Mouse (Mus musculus) stomach, embryonic 14.5 days (tissue): ENCODE data around the gene Gpr153. TPM values are rescaled to one million over a fixed set of nuclear protein-coding genes. Genes with fewer than 3 reads are reported as not detected.

Experiments
- ATAC-seq: fragments of 200-750 bp; cut with Nextera tagmentation; 2 replicates; pipeline ENCODE4 v1.8.0; 2017; ENCODE audit warnings: low read depth, moderate TSS enrichment; ENCODE audit not compliant: insufficient number of reproducible peaks, insufficient read depth, low FRiP score
- H3K27ac ChIP-seq: fragments of 300-500 bp; sonication (generic); 2 replicates; pipeline ENCODE4 v1.5.1; 2014; ENCODE audit warnings: mild to moderate bottlenecking, low read length, moderate library complexity, mixed read lengths
- H3K27me3 ChIP-seq: fragments of 300-500 bp; sonication (generic); 2 replicates; pipeline ENCODE4 v1.6.1; 2014; ENCODE audit warnings: low read length, control low read depth, mixed read lengths; ENCODE audit not compliant: control insufficient read depth, insufficient read depth
- H3K36me3 ChIP-seq: fragments of 300-500 bp; sonication (generic); 2 replicates; pipeline ENCODE4 v1.6.1; 2014; ENCODE audit warnings: mild to moderate bottlenecking, control low read depth, low read length, moderate library complexity, mixed read lengths; ENCODE audit not compliant: control insufficient read depth, insufficient read depth
- H3K4me1 ChIP-seq: fragments of 300-500 bp; sonication (generic); 2 replicates; pipeline ENCODE4 v1.6.1; 2014; ENCODE audit warnings: low read length, control low read depth, mixed read lengths; ENCODE audit not compliant: control insufficient read depth, insufficient read depth
- H3K4me2 ChIP-seq: fragments of 300-500 bp; sonication (generic); replicated peaks from 2 replicates; pipeline ENCODE4 v1.6.1; 2014; ENCODE audit warnings: low read depth, low read length, control low read depth
- H3K4me3 ChIP-seq: fragments of 300-500 bp; sonication (generic); 2 replicates; pipeline ENCODE4 v1.5.1; 2014; ENCODE audit warnings: low read depth, low read length, control low read depth
- H3K9ac ChIP-seq: fragments of 300-500 bp; sonication (generic); replicated peaks from 2 replicates; pipeline ENCODE4 v1.6.1; 2014; ENCODE audit warnings: low read depth, mild to moderate bottlenecking, control low read depth, low read length, moderate library complexity, mixed read lengths
- H3K9me3 ChIP-seq: fragments of 300-500 bp; sonication (generic); 2 replicates; pipeline ENCODE4 v1.6.1; 2016; ENCODE audit warnings: low read depth, low read length, control low read depth; ENCODE audit not compliant: control insufficient read depth
- WGBS: fragments of 180-500 bp; shearing (Covaris S2); extraction: QIAGEN DNeasy Blood & Tissue Kit; methylation state at CpG from one replicate; pipeline ENCODE4 v1.1.7; 2014; 5-methylcytosine and 5-hydroxymethylcytosine counted together
- polyA plus RNA-seq: library from polyadenylated mRNA; unstranded; fragments of >200 nt; fragmentation: Nextera tagmentation; extraction: Ambion mirVana; gene quantifications from 2 replicates; pipeline ENCODE4 v1.2.1, GENCODE M21; 2014

Gpr153 gene
- polyA plus RNA-seq, 1 experiment from 2014 or later: 14.2 TPM

- no peak for ATAC-seq
- Histone ChIP-seq H3K9ac (no peak overlapping the region), H3K4me3 (no peak overlapping the region), H3K27ac (no peak overlapping the region), H3K4me2 (no peak overlapping the region), H3K4me1 (no peaks in the 10 kb centered on the region), H3K36me3 (no peaks in the 10 kb centered on the region), H3K9me3 (no peaks in the 10 kb centered on the region), H3K27me3 (no peaks in the 10 kb centered on the region)
- whole genome bisulfite sequencing: 90% methylated on average over 8 of the region's 8 CpGs
Observed at GRCm38 (mm10) chr4:152243969-152244368, 30.1 kb upstream of the Gpr153 start.

- Histone ChIP-seq H3K9me3 (no peaks in the 10 kb centered on the region), H3K9ac (no peak overlapping the region), H3K36me3 (no peaks in the 10 kb centered on the region), H3K27me3 (no peaks in the 10 kb centered on the region), H3K27ac (no peak overlapping the region), H3K4me1 (no peaks in the 10 kb centered on the region), H3K4me3 (no peak overlapping the region), H3K4me2 (no peak overlapping the region)
- WGBS: 78% methylated on average over 11 of the region's 11 CpGs
- ATAC-seq: no peak
Observed at GRCm38 (mm10) chr4:152244545-152245522, 29.2 kb upstream of the Gpr153 start.

DNA sequence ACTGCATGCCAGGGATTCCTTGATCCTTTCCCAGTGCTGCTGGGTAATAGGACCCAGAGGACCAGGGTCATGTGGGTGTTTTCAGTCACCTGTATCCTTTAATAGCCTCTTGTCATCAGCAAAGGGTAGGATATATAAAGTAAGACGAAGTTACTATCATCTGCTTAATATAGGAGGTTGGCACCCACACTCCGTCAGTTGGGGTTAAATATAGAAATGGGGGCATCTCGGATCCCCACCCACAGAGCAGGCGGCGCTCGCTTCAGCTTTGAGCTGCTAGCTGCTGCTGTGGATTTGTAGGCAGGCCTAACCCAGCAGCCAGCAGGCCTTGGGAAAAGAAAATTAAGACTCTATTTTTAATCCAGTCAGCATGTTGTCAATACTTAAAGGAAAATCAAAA, 28.0 kb upstream of the Gpr153 start:
- Histone ChIP-seq H3K27ac (no peak overlapping the region), H3K9ac (no peak overlapping the region), H3K36me3 (no peaks in the 10 kb centered on the region), H3K9me3 (no peaks in the 10 kb centered on the region), H3K27me3 (no peaks in the 10 kb centered on the region), H3K4me3 (no peak overlapping the region), H3K4me2 (no peak overlapping the region), H3K4me1 (no peaks in the 10 kb centered on the region)
- 86% methylated on average over 6 of the region's 6 CpGs for WGBS
- no peak for ATAC-seq

DNA sequence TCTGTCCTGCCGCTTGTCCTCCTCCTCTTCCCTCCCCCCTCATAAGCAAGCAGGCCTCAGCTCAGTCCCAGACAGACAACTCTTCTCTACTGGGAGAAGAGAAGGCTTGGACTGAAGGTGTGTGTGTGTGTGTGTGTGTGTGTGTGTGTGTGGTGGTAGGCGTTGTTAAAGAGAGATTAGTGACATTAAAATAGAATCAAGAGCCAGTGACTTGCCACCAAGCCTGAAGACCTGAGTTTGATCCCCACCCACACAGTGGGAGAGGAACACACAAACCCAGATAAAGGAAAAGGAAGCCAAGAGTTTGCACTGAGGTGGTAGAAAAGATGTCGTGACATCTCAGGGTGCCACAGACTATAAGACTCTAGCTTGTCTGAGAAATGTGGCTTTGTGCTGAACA, 26.8 kb upstream of the Gpr153 start:
- no peak overlapping the region for H3K4me2 ChIP-seq
- H3K4me1 ChIP-seq: no peaks in the 10 kb centered on the region
- no peak for ATAC-seq
- WGBS: 70% methylated on average over 3 of the region's 3 CpGs
- no peaks in the 10 kb centered on the region for H3K36me3 ChIP-seq
- H3K27ac ChIP-seq: no peak overlapping the region
- H3K9ac ChIP-seq: no peak overlapping the region
- H3K27me3 ChIP-seq: no peaks in the 10 kb centered on the region
- H3K9me3 ChIP-seq: no peaks in the 10 kb centered on the region
- H3K4me3 ChIP-seq: no peak overlapping the region

DNA sequence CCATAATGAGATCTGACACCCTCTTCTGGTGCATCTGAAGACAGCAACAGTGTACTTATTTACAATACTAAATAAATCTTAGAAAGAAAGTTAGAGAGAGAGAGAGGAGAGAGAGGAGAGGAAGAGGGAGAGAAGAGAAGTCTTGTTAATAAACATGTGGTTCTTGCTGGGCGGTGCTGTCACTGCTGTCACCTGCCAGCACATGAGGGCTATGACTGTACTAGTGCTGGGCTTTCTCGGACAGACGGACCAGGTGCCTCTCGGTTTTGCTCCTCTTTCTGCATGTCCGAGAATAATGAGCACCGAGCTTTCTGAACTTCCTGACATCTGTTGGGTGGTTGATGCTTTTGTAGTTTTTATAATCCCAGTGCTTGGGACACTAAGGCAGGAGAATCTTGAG, 23.4 kb upstream of the Gpr153 start:
- Histone ChIP-seq H3K4me2 (no peak overlapping the region), H3K4me3 (no peak overlapping the region), H3K4me1 (no peaks in the 10 kb centered on the region), H3K9ac (no peak overlapping the region), H3K9me3 (no peaks in the 10 kb centered on the region), H3K27ac (no peak overlapping the region), H3K36me3 (no peaks in the 10 kb centered on the region), H3K27me3 (no peaks in the 10 kb centered on the region)
- 84% methylated on average over 6 of the region's 6 CpGs for WGBS
- no peak for ATAC-seq

DNA sequence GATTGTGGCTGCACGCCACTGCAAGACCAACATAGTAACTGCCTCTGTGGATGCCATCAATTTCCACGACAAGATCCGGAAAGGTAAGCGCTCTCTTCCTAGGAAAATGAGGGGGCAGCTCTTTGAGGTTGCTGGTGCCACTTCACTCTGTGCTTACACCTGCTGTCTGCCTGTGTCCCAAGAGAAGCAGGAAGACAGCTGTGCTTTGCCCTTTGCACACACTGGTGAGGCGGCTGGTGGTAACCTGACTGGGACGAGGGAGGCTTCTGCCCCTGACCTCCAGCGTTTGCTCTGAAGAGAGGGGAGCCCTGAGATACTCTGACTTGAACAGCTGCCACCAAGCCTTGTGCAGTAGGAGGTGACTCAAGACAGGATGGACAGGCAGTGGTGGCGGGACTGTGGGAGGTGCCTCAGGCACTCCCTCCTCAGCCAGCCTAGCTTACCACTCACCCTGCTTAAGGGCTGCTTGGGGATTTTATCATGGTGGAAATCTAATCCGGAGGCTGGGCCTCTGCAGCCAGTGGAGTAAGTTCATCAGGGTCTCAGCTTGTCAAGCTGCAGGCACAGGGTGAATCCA, 20.8 kb upstream of the Gpr153 start:
- WGBS: 66% methylated on average over 9 of the region's 9 CpGs

GRCm38 (mm10) chr4:152257070-152257469, 17.0 kb upstream of the Gpr153 start:
- no peak overlapping the region for H3K9ac ChIP-seq
- ATAC-seq: no peak
- WGBS: 39% methylated on average over 6 of the region's 6 CpGs

More for the DNA sequence above, 20.8 kb upstream of the Gpr153 start:
- Histone ChIP-seq H3K27me3 (no peaks in the 10 kb centered on the region), H3K27ac (no peak overlapping the region), H3K36me3 (no peaks in the 10 kb centered on the region), H3K4me3 (no peak overlapping the region), H3K9ac (no peak overlapping the region), H3K4me2 (no peak overlapping the region), H3K4me1 (0 out of 2 replicates have a peak, but pooled peaks cover 4% of the 10 kb centered on the region), H3K9me3 (no peaks in the 10 kb centered on the region)
- ATAC-seq: no peak; the same call in 1 of the 2 replicates

GRCm38 (mm10) chr4:152260451-152260850, 13.6 kb upstream of the Gpr153 start:
- H3K9me3 ChIP-seq: no peaks in the 10 kb centered on the region
- no peak for ATAC-seq
- H3K27me3 ChIP-seq: no peaks in the 10 kb centered on the region
- H3K27ac ChIP-seq: no peak overlapping the region
- H3K9ac ChIP-seq: no peak overlapping the region
- no peak overlapping the region for H3K4me3 ChIP-seq
- no peak overlapping the region for H3K4me2 ChIP-seq
- 90% methylated on average over 8 of the region's 8 CpGs for WGBS
- H3K36me3 ChIP-seq: no peaks in the 10 kb centered on the region; the same call in 1 of the 2 replicates
- peaks cover 15% of the 10 kb centered on the region; the same call in 1 of the 2 replicates for H3K4me1 ChIP-seq

More at GRCm38 (mm10) chr4:152257070-152257469, 17.0 kb upstream of the Gpr153 start:
- Histone ChIP-seq H3K4me1 (0 out of 2 replicates have a peak, but pooled peaks cover 4% of the 10 kb centered on the region), H3K27me3 (no peaks in the 10 kb centered on the region), H3K27ac (no peak overlapping the region), H3K9me3 (no peaks in the 10 kb centered on the region), H3K36me3 (no peaks in the 10 kb centered on the region; the same call in 1 of the 2 replicates), H3K4me3 (no peak overlapping the region), H3K4me2 (no peak overlapping the region)
